Mouse (Mus musculus): Measurements from ENCODE around the gene Olfr266. TPM values are rescaled to one million over a fixed set of nuclear protein-coding genes. Genes with fewer than 3 reads are reported as not detected.

The Olfr266 gene
- polyA plus RNA-seq (2015; fragmentation: Nextera tagmentation; extraction: Ambion mirVana), result not detected in 2 replicates

- no peak for ATAC-seq (ENCODE audit: low FRiP score)
- Histone ChIP-seq H3K4me1 (replicated peaks) (no peaks in the 10 kb centered on the region), H3K4me2 (no peak within 1 kb of the TSS), H3K9ac (no peak within 1 kb of the TSS), H3K9me3 (no peaks in the 10 kb centered on the region; the same call in 1 of the 2 replicates), H3K27me3 (no peaks in the 10 kb centered on the region), H3K27ac (no peak within 1 kb of the TSS), H3K36me3 (no peaks in the 10 kb centered on the region), H3K4me3 (no peak within 1 kb of the TSS)
- 94% methylated on average over 1 of the region's 1 CpGs for WGBS
Observed at GRCm38 (mm10) chr3:106826187-106826586, at the start of gene Olfr266. Gene Olfr266, minus strand, starts transcription at chr3:106826287.

DNA sequence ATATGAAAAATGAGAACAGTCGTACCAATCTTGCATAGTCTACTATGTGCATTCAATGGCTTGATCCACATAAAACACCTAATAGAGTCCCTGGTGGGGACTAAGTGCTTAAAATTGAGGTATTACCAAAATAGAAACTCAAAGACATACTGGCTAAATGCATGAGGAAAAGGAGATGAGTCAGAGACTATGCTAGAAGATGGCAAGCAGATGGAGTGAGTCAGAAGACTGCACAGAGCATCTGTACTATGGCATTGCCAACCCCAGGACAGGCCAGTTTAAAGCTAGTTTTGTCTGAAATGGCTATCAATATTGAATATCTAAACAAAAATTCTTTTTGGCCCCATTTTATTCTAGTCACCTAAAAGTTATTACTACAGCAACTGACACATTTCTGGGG lies 49.5 kb upstream of the Olfr266 start:
- H3K27ac ChIP-seq, result no peak overlapping the region
- WGBS, result 93% methylated on average over 1 of the region's 1 CpGs
- no peaks in the 10 kb centered on the region for H3K27me3 ChIP-seq
- H3K4me3 ChIP-seq, result no peak overlapping the region
- H3K4me2 ChIP-seq, result no peak overlapping the region
- no peak overlapping the region for H3K9ac ChIP-seq
- ATAC-seq (ENCODE audit: low FRiP score), result no peak
- H3K36me3 ChIP-seq, result no peaks in the 10 kb centered on the region
- H3K4me1 ChIP-seq (replicated peaks), result no peaks in the 10 kb centered on the region
- H3K9me3 ChIP-seq, result no peaks in the 10 kb centered on the region

- no peaks in the 10 kb centered on the region for H3K27me3 ChIP-seq
- no peak for ATAC-seq (ENCODE audit: low FRiP score)
Observed at GRCm38 (mm10) chr3:106872893-106873292, 46.8 kb upstream of the Olfr266 start.

DNA sequence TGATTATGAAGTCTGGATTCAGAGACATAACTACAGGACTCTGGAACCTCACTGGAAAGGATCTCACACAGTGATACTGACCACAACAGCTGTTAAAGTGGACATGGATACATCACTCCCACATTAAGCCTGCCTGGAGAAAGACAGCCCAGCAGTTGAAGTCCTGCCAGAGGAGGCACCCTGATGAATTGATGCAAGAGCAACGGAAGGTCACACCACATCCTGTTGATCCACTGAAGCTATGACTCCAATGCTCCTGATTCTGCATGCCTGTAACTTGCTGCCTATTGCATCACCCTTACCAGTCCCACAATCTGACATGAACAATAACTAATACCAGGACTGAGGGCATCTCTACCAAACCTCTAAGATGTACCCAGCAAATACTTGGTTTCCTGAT lies 6.0 kb upstream of the Olfr266 start:
- no peak overlapping the region for H3K4me2 ChIP-seq
- H3K4me3 ChIP-seq, result no peak overlapping the region
- H3K9me3 ChIP-seq, result peaks cover 8% of the 10 kb centered on the region
- ATAC-seq (ENCODE audit: low FRiP score), result no peak
- H3K4me1 ChIP-seq (replicated peaks), result no peaks in the 10 kb centered on the region
- H3K36me3 ChIP-seq, result no peaks in the 10 kb centered on the region
- no peaks in the 10 kb centered on the region for H3K27me3 ChIP-seq
- no peak overlapping the region for H3K27ac ChIP-seq
- WGBS, result 81% methylated on average over 1 of the region's 1 CpGs
- H3K9ac ChIP-seq, result no peak overlapping the region

More at GRCm38 (mm10) chr3:106872893-106873292, 46.8 kb upstream of the Olfr266 start:
- H3K4me2 ChIP-seq, result no peak overlapping the region
- no peaks in the 10 kb centered on the region for H3K4me1 ChIP-seq (replicated peaks)
- H3K27ac ChIP-seq, result no peak overlapping the region
- no peak overlapping the region for H3K4me3 ChIP-seq
- H3K9ac ChIP-seq, result no peak overlapping the region
- H3K36me3 ChIP-seq, result no peaks in the 10 kb centered on the region
- H3K9me3 ChIP-seq, result no peaks in the 10 kb centered on the region

DNA sequence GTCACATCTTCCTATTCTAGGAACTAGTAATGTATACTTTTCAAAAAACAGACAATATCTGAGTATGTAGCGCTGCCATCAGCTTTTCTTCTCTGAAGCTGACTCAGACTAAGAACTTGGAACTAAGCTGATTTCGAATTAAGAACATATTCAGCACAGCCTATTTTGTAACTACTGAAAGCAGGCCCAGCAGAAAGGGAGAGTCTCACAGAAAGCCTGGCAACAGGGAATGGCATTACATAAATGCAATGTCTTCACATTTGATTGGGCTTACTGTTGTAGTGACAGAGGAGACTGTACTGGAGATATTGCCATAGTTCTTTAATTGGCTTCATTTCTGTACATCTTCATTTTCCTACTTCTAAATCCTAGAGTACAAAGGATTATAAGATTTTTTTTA lies 8.4 kb downstream of the Olfr266 start:
- Histone ChIP-seq H3K4me2 (no peak overlapping the region), H3K27me3 (no peaks in the 10 kb centered on the region), H3K27ac (no peak overlapping the region), H3K4me1 (replicated peaks) (no peaks in the 10 kb centered on the region), H3K9ac (no peak overlapping the region), H3K36me3 (no peaks in the 10 kb centered on the region), H3K4me3 (no peak overlapping the region), H3K9me3 (no peaks in the 10 kb centered on the region)
- no peak for ATAC-seq (ENCODE audit: low FRiP score)
- 87% methylated on average over 2 of the region's 2 CpGs for WGBS

DNA sequence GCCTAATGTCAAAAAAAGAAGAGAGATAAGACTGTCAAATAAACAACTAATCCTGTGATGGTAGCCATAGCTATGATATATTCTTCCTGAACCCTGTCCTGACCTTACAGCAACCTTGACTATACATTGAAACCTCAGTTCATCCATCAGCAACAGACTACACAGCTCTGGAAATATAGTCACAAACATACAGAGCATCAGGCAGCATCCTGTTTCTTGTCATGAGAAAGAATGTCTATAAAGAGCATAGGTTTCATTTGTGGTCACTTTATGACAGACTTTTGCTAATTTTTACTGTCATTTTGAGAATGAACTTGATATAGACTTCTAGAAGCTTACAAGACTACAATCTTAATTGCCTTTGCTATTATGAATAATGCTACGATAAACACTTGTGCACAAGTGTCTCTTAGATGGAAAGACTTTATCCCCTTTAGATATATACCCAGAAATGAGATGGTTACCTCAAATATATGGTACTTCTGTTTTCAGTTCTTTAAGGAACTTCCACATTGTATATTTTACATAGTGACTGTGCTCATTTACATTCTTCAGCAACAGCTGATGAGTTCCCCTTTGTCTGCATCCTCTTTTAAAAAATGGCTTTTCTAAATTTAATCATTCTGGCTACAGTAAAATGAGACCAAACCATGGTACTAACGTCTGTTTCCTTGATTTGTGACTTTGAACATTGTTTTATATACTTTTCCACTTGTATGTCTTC lies 17.0 kb downstream of the Olfr266 start:
- WGBS, result 65% methylated on average over 2 of the region's 2 CpGs
- H3K9me3 ChIP-seq, result no peaks in the 10 kb centered on the region
- H3K9ac ChIP-seq, result no peak overlapping the region
- H3K4me2 ChIP-seq, result no peak overlapping the region
- ATAC-seq (ENCODE audit: low FRiP score), result no peak
- H3K36me3 ChIP-seq, result no peaks in the 10 kb centered on the region
- no peak overlapping the region for H3K27ac ChIP-seq
- no peak overlapping the region for H3K4me3 ChIP-seq
- no peaks in the 10 kb centered on the region for H3K27me3 ChIP-seq
- no peaks in the 10 kb centered on the region for H3K4me1 ChIP-seq (replicated peaks)

GRCm38 (mm10) chr3:106798079-106798478 lies 28.0 kb downstream of the Olfr266 start:
- Histone ChIP-seq H3K9ac (no peak overlapping the region), H3K4me1 (replicated peaks) (no peaks in the 10 kb centered on the region), H3K27ac (no peak overlapping the region), H3K27me3 (no peaks in the 10 kb centered on the region), H3K9me3 (no peaks in the 10 kb centered on the region), H3K4me3 (no peak overlapping the region), H3K4me2 (no peak overlapping the region), H3K36me3 (no peaks in the 10 kb centered on the region)
- ATAC-seq (ENCODE audit: low FRiP score), result no peak

DNA sequence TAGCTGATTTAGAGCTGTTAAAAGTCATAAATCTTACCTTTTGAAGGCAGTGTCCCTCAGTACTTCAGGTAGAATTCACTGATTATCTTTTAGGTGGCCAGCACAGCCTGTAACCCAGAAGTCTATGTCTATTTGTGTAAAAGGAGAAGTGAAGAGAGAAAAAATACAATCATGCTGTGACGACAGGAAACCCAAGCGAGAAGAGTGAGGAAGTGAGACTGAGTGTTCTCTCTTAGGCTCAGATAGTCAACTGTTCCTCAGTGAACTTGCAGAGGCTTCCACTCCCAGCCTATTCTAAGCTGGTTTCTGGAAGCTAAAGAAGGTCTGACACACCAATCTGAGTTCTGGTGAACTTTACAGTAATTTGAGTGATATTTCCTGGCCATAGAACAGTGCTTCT lies 36.2 kb downstream of the Olfr266 start, which contains the start of gene Cd53:
TSS of gene Cd53 (minus strand) at position 220 of the 400 bp plus-strand sequence.
- H3K9me3 ChIP-seq, result no peaks in the 10 kb centered on the region
- WGBS, result 77% methylated on average over 2 of the region's 2 CpGs

DNA sequence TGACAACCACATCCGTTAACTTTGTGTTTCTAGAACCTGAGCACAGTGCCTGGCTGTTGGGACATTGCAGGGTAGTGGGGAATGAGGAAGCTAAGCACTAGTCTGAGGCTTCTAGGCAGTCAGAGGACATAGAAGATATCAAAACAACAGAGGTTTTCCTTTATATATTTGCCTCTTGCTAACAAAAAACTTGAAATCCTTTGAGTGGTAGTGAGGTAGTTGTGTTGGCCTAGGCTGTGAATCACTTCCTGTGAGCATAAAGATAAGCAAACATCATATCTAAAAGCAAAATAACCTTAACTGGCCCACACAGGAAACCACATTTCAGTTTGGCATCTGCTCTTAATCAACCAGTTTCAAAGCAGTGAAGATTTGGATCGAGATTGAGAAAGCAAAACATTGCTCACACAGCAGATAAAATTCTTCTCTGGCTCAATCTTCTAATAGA lies 37.6 kb downstream of the Olfr266 start:
- no peaks in the 10 kb centered on the region for H3K36me3 ChIP-seq
- H3K9me3 ChIP-seq, result no peaks in the 10 kb centered on the region
- WGBS, result 74% methylated on average over 2 of the region's 2 CpGs
- ATAC-seq (ENCODE audit: low FRiP score), result no peak
- no peaks in the 10 kb centered on the region for H3K27me3 ChIP-seq
- no peak overlapping the region for H3K9ac ChIP-seq
- no peak overlapping the region for H3K27ac ChIP-seq
- no peak overlapping the region for H3K4me3 ChIP-seq
- no peak overlapping the region for H3K4me2 ChIP-seq
- H3K4me1 ChIP-seq (replicated peaks), result no peaks in the 10 kb centered on the region

More for the DNA sequence above, 36.2 kb downstream of the Olfr266 start, which contains the start of gene Cd53:
- Histone ChIP-seq H3K27ac (no peak within 1 kb of the TSS), H3K4me3 (no peak within 1 kb of the TSS), H3K4me1 (replicated peaks) (no peaks in the 10 kb centered on the region), H3K4me2 (no peak within 1 kb of the TSS), H3K9ac (no peak within 1 kb of the TSS), H3K27me3 (no peaks in the 10 kb centered on the region), H3K36me3 (no peaks in the 10 kb centered on the region)
- no peak for ATAC-seq (ENCODE audit: low FRiP score)

DNA sequence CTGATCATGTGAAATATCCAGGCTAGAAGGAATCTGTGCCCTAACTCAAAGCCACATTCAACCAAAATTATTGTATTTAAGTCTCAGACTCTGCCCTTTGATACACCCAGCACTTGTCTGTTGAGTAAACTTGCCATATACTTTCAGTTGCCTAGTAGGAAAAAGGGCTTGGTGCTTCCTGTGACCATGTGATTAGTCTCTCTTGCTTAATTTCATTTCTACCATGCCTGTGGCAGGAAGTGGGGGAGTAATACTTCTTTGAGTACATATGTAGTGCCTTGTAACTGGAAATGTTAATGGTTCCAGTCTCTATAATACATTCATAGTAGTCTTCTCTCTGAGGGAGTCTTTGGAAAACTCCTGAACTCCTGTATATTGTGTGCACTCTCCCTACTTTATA lies 38.1 kb downstream of the Olfr266 start:
- no peaks in the 10 kb centered on the region for H3K9me3 ChIP-seq

DNA sequence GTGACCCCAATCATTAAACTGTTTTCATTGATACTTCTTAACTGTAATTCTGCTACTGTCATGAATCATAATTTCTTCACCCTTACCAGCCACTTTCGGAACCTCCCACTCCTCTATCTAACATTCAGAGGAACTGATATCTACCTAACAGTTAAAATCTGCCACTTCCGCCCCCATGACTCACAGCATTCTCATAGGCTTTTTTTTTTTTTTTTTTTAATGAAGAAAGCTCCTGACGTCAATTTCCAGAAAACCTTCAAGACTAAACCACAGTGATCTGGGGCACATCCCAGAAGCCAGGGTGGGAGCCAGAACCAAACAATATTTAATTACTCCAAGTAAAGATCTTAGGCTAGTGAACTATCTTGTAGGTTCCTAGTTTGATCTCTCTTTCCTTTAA lies 41.0 kb downstream of the Olfr266 start:
- Histone ChIP-seq H3K27ac (no peak overlapping the region), H3K9me3 (no peaks in the 10 kb centered on the region), H3K4me2 (no peak overlapping the region), H3K4me1 (replicated peaks) (no peaks in the 10 kb centered on the region), H3K27me3 (no peaks in the 10 kb centered on the region), H3K36me3 (no peaks in the 10 kb centered on the region), H3K9ac (no peak overlapping the region), H3K4me3 (no peak overlapping the region)
- ATAC-seq (ENCODE audit: low FRiP score), result no peak
- WGBS, result 88% methylated on average over 3 of the region's 3 CpGs

More for the DNA sequence above, 38.1 kb downstream of the Olfr266 start:
- H3K27ac ChIP-seq, result no peak overlapping the region
- H3K9ac ChIP-seq, result no peak overlapping the region
- no peak for ATAC-seq (ENCODE audit: low FRiP score)
- H3K36me3 ChIP-seq, result no peaks in the 10 kb centered on the region
- H3K4me2 ChIP-seq, result no peak overlapping the region
- no peaks in the 10 kb centered on the region for H3K27me3 ChIP-seq
- H3K4me1 ChIP-seq (replicated peaks), result no peaks in the 10 kb centered on the region
- H3K4me3 ChIP-seq, result no peak overlapping the region

DNA sequence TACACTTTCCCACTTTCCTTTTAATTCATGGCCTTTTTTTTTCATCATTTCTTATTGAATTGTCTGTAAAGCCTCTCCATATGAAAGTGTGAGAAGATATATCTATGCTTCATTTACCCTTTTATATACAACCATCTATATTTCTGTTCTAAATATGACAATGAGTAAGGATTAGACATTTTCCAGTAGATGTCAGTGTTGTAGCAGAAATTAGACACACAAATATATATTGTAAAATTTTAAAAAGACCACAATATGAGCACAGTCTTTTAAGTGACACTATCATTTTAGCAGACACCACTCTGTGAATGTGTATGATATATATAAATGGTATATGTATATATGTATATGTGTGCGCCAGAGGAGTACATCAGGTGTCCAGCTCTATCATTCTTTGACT lies 54.3 kb downstream of the Olfr266 start:
- Histone ChIP-seq H3K27ac (no peak overlapping the region), H3K9me3 (no peaks in the 10 kb centered on the region), H3K4me2 (no peak overlapping the region), H3K4me1 (replicated peaks) (no peaks in the 10 kb centered on the region), H3K36me3 (no peaks in the 10 kb centered on the region), H3K27me3 (no peaks in the 10 kb centered on the region), H3K9ac (no peak overlapping the region), H3K4me3 (no peak overlapping the region)
- WGBS, result 96% methylated on average over 1 of the region's 1 CpGs
- no peak for ATAC-seq (ENCODE audit: low FRiP score)

Data from hindbrain, embryonic 13.5 days (tissue).